Mouse (Mus musculus) embryonic facial prominence, embryonic 10.5 days (tissue): ENCODE data around the gene Cacul1. TPM values are rescaled to one million over a fixed set of nuclear protein-coding genes. Genes with fewer than 3 reads are reported as not detected.

Experiments used
- DNase-seq: peaks from one replicate; pipeline ENCODE4 v3.0.0-alpha.2; 2017; ENCODE audit warnings: low spot score
- H3K27ac ChIP-seq: fragments of 300-500 bp; sonication (generic); replicated peaks from 2 replicates; pipeline ENCODE4 v1.5.1; 2016; ENCODE audit warnings: mild to moderate bottlenecking
- H3K27me3 ChIP-seq: fragments of 300-500 bp; sonication (generic); replicated peaks from 2 replicates; pipeline ENCODE4 v1.6.1; 2016; ENCODE audit warnings: low read depth, mild to moderate bottlenecking; ENCODE audit not compliant: poor library complexity, severe bottlenecking
- H3K36me3 ChIP-seq: fragments of 300-500 bp; sonication (generic); replicated peaks from 2 replicates; pipeline ENCODE4 v1.6.1; 2016; ENCODE audit warnings: mild to moderate bottlenecking, moderate library complexity
- H3K4me1 ChIP-seq: fragments of 300-500 bp; sonication (generic); 2 replicates; pipeline ENCODE4 v1.6.1; 2016
- H3K4me3 ChIP-seq: fragments of 300-500 bp; sonication (generic); 2 replicates; pipeline ENCODE4 v1.5.1; 2016; ENCODE audit warnings: mild to moderate bottlenecking, moderate library complexity
- H3K9me3 ChIP-seq: fragments of 300-500 bp; sonication (generic); 2 replicates; pipeline ENCODE4 v1.6.1; 2016; ENCODE audit warnings: mild to moderate bottlenecking
- WGBS: fragments of 180-500 bp; shearing (Covaris S2); methylation state at CpG from one replicate; pipeline ENCODE4 v1.1.7; 2016; 5-methylcytosine and 5-hydroxymethylcytosine counted together
- polyA plus RNA-seq: library from polyadenylated mRNA; unstranded; fragments of >200 nt; fragmentation: Nextera tagmentation; extraction: Ambion mirVana; gene quantifications from 2 replicates; pipeline ENCODE4 v1.2.1, GENCODE M21; 2016

Cacul1 gene
- polyA plus RNA-seq, 1 experiment from 2014 or later, result 30.3 TPM

DNA sequence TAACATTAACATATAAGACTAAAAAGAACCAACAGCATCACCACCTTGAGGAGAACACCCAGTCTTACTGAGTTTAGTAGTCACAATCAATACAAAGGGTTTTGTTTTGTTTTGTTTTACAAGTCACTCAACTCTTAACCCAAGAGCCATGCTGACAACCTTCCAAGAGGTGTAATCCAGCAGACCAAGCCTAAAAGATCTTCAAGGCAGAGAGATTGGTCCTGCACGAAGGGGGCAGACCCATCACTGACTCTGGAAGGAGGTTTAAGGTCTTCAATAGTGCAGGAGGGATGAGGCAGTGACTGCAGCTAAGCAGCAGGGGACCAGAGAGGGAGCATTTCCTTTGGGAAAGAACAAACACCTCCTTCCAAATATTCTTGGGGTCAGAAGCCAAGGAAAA, 55.7 kb downstream of the Cacul1 start:
- Histone ChIP-seq H3K36me3 (peaks cover 47% of the 10 kb centered on the region), H3K9me3 (no peaks in the 10 kb centered on the region), H3K4me3 (no peak overlapping the region), H3K4me1 (no peaks in the 10 kb centered on the region), H3K27me3 (no peaks in the 10 kb centered on the region), H3K27ac (no peak overlapping the region)
- WGBS, result 78% methylated on average over 1 of the region's 1 CpGs
- no peak for DNase-seq

DNA sequence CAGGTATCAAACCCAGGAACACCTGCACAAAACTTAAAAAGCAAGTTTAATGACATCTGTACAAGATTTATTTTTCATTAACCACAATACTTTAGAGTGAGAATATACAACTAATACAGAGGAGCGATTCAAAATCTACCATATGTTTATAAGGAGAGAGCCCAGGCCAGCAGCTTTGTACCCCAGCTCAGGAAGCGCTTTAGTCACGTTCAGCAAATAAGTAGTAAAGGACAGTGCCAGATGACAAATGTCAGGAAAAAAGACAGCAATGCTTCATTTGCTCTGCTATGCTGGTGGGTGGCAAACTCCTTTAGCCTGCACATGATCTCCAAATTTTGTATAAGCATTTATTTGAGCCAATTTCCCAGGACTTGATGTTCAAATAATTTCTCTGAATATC, 56.1 kb downstream of the Cacul1 start:
- Histone ChIP-seq H3K27ac (no peak overlapping the region), H3K27me3 (no peaks in the 10 kb centered on the region), H3K9me3 (no peaks in the 10 kb centered on the region), H3K36me3 (peaks cover 43% of the 10 kb centered on the region), H3K4me3 (no peak overlapping the region), H3K4me1 (no peaks in the 10 kb centered on the region)
- DNase-seq, result no peak
- 90% methylated on average over 3 of the region's 3 CpGs for WGBS

DNA sequence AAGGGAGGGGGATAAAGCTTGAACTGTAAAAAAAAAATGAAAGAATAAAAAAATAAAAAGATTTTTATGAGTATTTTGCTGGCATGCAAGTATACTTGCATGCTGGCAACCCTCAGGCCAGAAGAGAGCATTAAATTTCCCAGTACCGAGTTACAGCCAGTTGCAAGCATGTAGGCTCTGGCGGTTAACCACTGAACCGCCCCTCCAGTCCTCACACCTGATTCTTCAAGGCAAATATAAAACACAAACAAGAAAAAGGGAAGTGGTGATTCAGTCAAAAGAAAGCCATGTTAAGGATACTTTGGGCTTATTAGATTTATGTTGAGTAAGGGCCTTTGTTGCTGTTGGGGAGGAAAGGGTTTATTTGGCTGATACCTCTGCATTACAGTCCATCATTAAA, 60.7 kb downstream of the Cacul1 start:
- peaks cover 11% of the 10 kb centered on the region for H3K36me3 ChIP-seq
- no peaks in the 10 kb centered on the region for H3K4me1 ChIP-seq
- H3K27ac ChIP-seq, result no peak overlapping the region
- no peaks in the 10 kb centered on the region for H3K27me3 ChIP-seq
- H3K9me3 ChIP-seq, result no peaks in the 10 kb centered on the region
- no peak overlapping the region for H3K4me3 ChIP-seq
- DNase-seq, result no peak
- 92% methylated on average over 3 of the region's 3 CpGs for WGBS

GRCm38 (mm10) chr19:60515064-60515463, 65.8 kb downstream of the Cacul1 start:
- no peaks in the 10 kb centered on the region for H3K4me1 ChIP-seq
- H3K9me3 ChIP-seq, result no peaks in the 10 kb centered on the region
- no peak overlapping the region for H3K4me3 ChIP-seq
- WGBS, result 70% methylated on average over 2 of the region's 2 CpGs
- H3K27me3 ChIP-seq, result no peaks in the 10 kb centered on the region
- DNase-seq, result no peak
- no peaks in the 10 kb centered on the region for H3K36me3 ChIP-seq
- no peak overlapping the region for H3K27ac ChIP-seq

DNA sequence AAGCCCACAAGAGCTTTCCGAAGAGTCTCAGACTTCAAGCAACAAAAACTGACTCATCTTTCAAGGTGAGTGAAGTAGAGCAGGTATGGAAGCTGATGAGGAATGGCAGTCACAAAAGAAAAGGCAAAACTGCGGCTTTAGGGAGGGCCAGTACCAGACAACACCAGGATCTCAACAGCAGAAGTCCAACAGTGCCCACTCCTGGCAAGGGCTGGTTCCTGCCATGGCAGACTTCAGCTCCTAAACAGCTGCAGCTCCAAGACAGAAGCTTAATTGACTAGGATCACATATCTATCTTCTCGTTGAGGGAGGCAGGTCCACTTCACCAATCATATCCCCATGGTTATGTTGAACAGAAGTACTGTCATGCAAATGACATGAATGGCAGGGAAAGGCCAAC, 67.4 kb downstream of the Cacul1 start:
- no peaks in the 10 kb centered on the region for H3K9me3 ChIP-seq
- no peak overlapping the region for H3K27ac ChIP-seq
- no peaks in the 10 kb centered on the region for H3K27me3 ChIP-seq
- DNase-seq, result no peak
- H3K4me3 ChIP-seq, result no peak overlapping the region
- WGBS, result 54% methylated on average over 3 of the region's 3 CpGs
- H3K36me3 ChIP-seq, result no peaks in the 10 kb centered on the region
- H3K4me1 ChIP-seq, result no peaks in the 10 kb centered on the region

GRCm38 (mm10) chr19:60500209-60500608, 80.6 kb downstream of the Cacul1 start:
- Histone ChIP-seq H3K27ac (no peak overlapping the region), H3K4me1 (0 out of 2 replicates have a peak, but pooled peaks cover under 1% of the 10 kb centered on the region), H3K9me3 (no peaks in the 10 kb centered on the region), H3K36me3 (no peaks in the 10 kb centered on the region), H3K27me3 (no peaks in the 10 kb centered on the region), H3K4me3 (no peak overlapping the region)
- DNase-seq, result no peak

DNA sequence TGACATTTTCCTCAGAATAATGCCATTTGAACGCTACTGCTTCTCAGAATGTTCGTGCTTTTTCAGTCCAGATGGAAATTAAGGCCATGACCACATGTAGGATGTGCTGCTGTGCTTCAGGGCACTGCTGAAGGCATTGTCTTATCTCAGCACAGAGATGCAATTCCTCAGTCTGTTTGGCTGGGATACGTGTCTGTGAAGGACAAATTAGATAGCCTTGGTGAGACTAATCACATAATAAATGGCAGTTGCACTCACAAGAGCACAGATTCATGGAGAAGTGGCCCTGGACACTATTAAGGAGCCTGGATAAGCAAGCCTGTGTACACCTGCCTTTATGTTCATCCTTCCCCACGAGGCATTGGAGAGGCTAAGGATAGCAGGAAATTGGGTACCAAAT, 83.7 kb downstream of the Cacul1 start:
- no peaks in the 10 kb centered on the region for H3K36me3 ChIP-seq
- H3K9me3 ChIP-seq, result no peaks in the 10 kb centered on the region
- no peak overlapping the region for H3K4me3 ChIP-seq
- no peaks in the 10 kb centered on the region for H3K4me1 ChIP-seq
- no peaks in the 10 kb centered on the region for H3K27me3 ChIP-seq
- WGBS, result 72% methylated on average over 4 of the region's 4 CpGs
- no peak for DNase-seq
- no peak overlapping the region for H3K27ac ChIP-seq

DNA sequence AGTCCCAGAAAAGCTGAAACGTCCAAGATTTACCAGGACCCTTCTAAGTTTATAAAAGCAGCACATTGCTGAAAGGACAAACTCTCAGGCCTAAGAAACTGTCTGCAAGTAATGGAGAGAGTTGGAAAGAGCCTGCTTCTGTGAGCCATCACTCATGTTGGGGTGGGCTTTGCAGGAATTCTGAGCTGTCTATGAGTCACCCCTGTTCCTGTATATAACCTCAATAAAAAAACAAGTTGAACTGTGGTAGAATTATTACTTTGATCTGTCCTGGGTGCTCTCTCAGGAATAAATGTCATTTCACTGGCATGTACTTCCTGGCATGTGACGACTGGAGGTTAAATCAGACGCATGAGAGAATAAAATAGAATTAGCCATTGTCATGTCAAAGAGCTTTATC, 85.1 kb downstream of the Cacul1 start:
- WGBS, result 66% methylated on average over 3 of the region's 3 CpGs
- H3K27ac ChIP-seq, result no peak overlapping the region
- no peak for DNase-seq
- no peaks in the 10 kb centered on the region for H3K9me3 ChIP-seq
- no peaks in the 10 kb centered on the region for H3K27me3 ChIP-seq
- H3K36me3 ChIP-seq, result no peaks in the 10 kb centered on the region
- no peak overlapping the region for H3K4me3 ChIP-seq
- no peaks in the 10 kb centered on the region for H3K4me1 ChIP-seq

DNA sequence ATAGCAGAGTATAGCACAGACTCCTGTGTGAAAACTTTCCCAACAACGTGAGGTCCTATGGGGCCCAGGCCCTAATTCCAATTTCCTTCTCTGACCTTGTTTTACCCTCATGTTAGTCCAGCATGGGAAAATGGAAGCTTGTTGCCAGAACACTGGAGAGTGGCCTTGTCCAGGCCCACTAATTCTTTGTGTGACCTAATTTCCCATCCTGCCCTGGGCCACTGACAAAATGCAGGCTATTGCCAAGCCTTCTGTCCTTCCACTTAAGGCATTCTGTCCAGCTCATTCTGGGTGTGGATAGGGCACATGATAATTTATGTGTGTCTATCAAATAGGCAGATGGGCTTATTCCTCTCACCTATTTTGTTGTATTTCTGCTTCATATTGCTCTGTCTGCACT, 91.3 kb downstream of the Cacul1 start:
- Histone ChIP-seq H3K4me3 (no peak overlapping the region), H3K9me3 (no peaks in the 10 kb centered on the region), H3K36me3 (no peaks in the 10 kb centered on the region), H3K27ac (no peak overlapping the region), H3K27me3 (no peaks in the 10 kb centered on the region), H3K4me1 (no peaks in the 10 kb centered on the region)
- WGBS, result 75% methylated on average over 1 of the region's 1 CpGs
- no peak for DNase-seq

- Histone ChIP-seq H3K4me3 (no peak overlapping the region), H3K36me3 (no peaks in the 10 kb centered on the region), H3K9me3 (no peaks in the 10 kb centered on the region), H3K27ac (no peak overlapping the region), H3K27me3 (no peaks in the 10 kb centered on the region), H3K4me1 (no peaks in the 10 kb centered on the region)
- no peak for DNase-seq
Measured at GRCm38 (mm10) chr19:60485261-60485660, 95.6 kb downstream of the Cacul1 start.

GRCm38 (mm10) chr19:60478859-60479258, 102.0 kb downstream of the Cacul1 start:
- Histone ChIP-seq H3K4me3 (no peak overlapping the region), H3K4me1 (no peaks in the 10 kb centered on the region), H3K36me3 (no peaks in the 10 kb centered on the region), H3K27ac (no peak overlapping the region), H3K27me3 (no peaks in the 10 kb centered on the region), H3K9me3 (no peaks in the 10 kb centered on the region)
- no peak for DNase-seq
- 55% methylated on average over 1 of the region's 1 CpGs for WGBS

DNA sequence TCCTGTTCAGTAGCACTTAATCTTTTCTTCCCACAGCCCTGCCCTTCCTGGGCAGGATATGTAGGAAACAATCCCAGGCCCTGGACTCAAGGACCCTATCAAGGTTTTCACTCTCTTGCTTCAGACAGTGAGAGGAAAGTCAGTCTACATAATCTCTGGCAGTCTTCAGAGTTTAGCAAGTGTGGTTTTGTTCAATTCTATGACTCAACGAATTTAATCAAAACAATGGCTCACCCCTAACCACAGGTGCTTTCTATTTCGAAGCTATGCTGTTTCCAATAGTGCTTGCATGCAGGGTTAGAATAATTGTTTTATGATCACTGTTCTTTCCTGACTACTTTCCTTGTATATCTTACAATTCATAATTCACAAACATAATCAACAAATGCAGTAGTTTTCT, 103.0 kb downstream of the Cacul1 start:
- no peaks in the 10 kb centered on the region for H3K9me3 ChIP-seq
- no peak for DNase-seq
- H3K36me3 ChIP-seq, result no peaks in the 10 kb centered on the region
- no peaks in the 10 kb centered on the region for H3K4me1 ChIP-seq
- no peak overlapping the region for H3K4me3 ChIP-seq
- no peak overlapping the region for H3K27ac ChIP-seq
- 60% methylated on average over 2 of the region's 2 CpGs for WGBS
- H3K27me3 ChIP-seq, result no peaks in the 10 kb centered on the region
